Mouse (Mus musculus) adrenal gland, postnatal 4 days (tissue): ENCODE results near the gene Orai3. TPM values are rescaled to one million over a fixed set of nuclear protein-coding genes. Genes with fewer than 3 reads are reported as not detected.

Experiments
- DNase-seq, 2 experiments: peaks; one replicate each; pipeline ENCODE4 v3.0.0; 2021 to 2022; ENCODE audit warnings: low spot score in 2 of 2, mixed read lengths in 2 of 2
- total RNA-seq, 2 experiments: library from RNA; stranded (reverse); gene quantifications; 2 replicates each; pipeline ENCODE4 v1.2.3; 2021

Orai3 gene
- total RNA-seq, 2 experiments from 2014 or later, result 26.7 to 28.9 TPM

- no peak for DNase-seq
These were observed 27.6 kb downstream of the Orai3 start for GRCm38 (mm10) chr7:127797076-127797845.

- no peak for DNase-seq
These were observed 29.0 kb downstream of the Orai3 start for GRCm38 (mm10) chr7:127798591-127798990.

- no peak for DNase-seq
These were observed 29.6 kb downstream of the Orai3 start for GRCm38 (mm10) chr7:127799211-127799610.

GRCm38 (mm10) chr7:127799738-127800137 is 30.1 kb downstream of the Orai3 start:
- DNase-seq, result no peak

GRCm38 (mm10) chr7:127800435-127801009 is 30.9 kb downstream of the Orai3 start, which contains the start of gene Hsd3b7:
Gene Hsd3b7 (plus strand): TSS chr7:127800604.
- DNase-seq, result peak; percentile 92 to 94

- no peak for DNase-seq
These were observed 31.5 kb downstream of the Orai3 start for GRCm38 (mm10) chr7:127801010-127801621.

GRCm38 (mm10) chr7:127802313-127802712 is 32.7 kb downstream of the Orai3 start:
- no peak for DNase-seq

GRCm38 (mm10) chr7:127808821-127809220 is 39.2 kb downstream of the Orai3 start:
- DNase-seq, result no peak

- DNase-seq, result no peak
These were observed 40.2 kb downstream of the Orai3 start for GRCm38 (mm10) chr7:127809846-127810245.

GRCm38 (mm10) chr7:127810650-127811049 is 41.0 kb downstream of the Orai3 start:
- DNase-seq, result no peak

GRCm38 (mm10) chr7:127811240-127811639 is 41.6 kb downstream of the Orai3 start:
- DNase-seq, result no peak

GRCm38 (mm10) chr7:127812292-127812691 is 42.7 kb downstream of the Orai3 start:
- DNase-seq, result no peak

GRCm38 (mm10) chr7:127813821-127814220 is 44.2 kb downstream of the Orai3 start:
- DNase-seq, result no peak

GRCm38 (mm10) chr7:127814241-127814921 is 44.8 kb downstream of the Orai3 start:
- DNase-seq, result no peak

- DNase-seq, result no peak
These were observed 45.6 kb downstream of the Orai3 start for GRCm38 (mm10) chr7:127815116-127815665.

- DNase-seq, result no peak
These were observed 46.6 kb downstream of the Orai3 start for GRCm38 (mm10) chr7:127815954-127816821.

- no peak for DNase-seq
These were observed 47.4 kb downstream of the Orai3 start for GRCm38 (mm10) chr7:127817053-127817452.

GRCm38 (mm10) chr7:127817776-127818175 is 48.2 kb downstream of the Orai3 start:
- no peak for DNase-seq

- DNase-seq, result no peak
These were observed 51.4 kb downstream of the Orai3 start for GRCm38 (mm10) chr7:127820836-127821509.

- no peak for DNase-seq
These were observed 52.9 kb downstream of the Orai3 start for GRCm38 (mm10) chr7:127822494-127822893.
